Mouse (Mus musculus): ENCODE results near the gene Calm1.
"Not testable (repeated sequence)": the region's sequence is repeated elsewhere in the genome, so short reads cannot be mapped to it uniquely, and the experiment has no call there.

Gene Calm1

GRCm38 (mm10) chr12:100198967-100199660 is at the start of gene Calm1:
Gene Calm1, plus strand, starts transcription at chr12:100199435.
- DNase-seq (ENCODE audit: low read depth): peak; percentile 95

GRCm38 (mm10) chr12:100152466-100152865 is 46.8 kb upstream of the Calm1 start:
- DNase-seq (ENCODE audit: low read depth): no peak

GRCm38 (mm10) chr12:100159261-100159975 is 39.8 kb upstream of the Calm1 start, which contains the start of gene Nrde2:
Gene Nrde2, minus strand, starts transcription at chr12:100159653.
- DNase-seq (ENCODE audit: low read depth): peak; percentile 92

GRCm38 (mm10) chr12:100164991-100165500 is 34.2 kb upstream of the Calm1 start:
- peak; percentile 84 for DNase-seq (ENCODE audit: low read depth)

GRCm38 (mm10) chr12:100166177-100166576 is 33.1 kb upstream of the Calm1 start:
- DNase-seq (ENCODE audit: low read depth): peak; percentile 61

- DNase-seq (ENCODE audit: low read depth): no peak
Observed at GRCm38 (mm10) chr12:100166939-100167338, 32.3 kb upstream of the Calm1 start.

GRCm38 (mm10) chr12:100167502-100167901 is 31.7 kb upstream of the Calm1 start:
- DNase-seq (ENCODE audit: low read depth): peak; percentile 22

- DNase-seq (ENCODE audit: low read depth): peak; percentile 71
Observed at GRCm38 (mm10) chr12:100167931-100168871, 31.0 kb upstream of the Calm1 start.

- no peak for DNase-seq (ENCODE audit: low read depth)
Observed at GRCm38 (mm10) chr12:100172481-100172880, 26.8 kb upstream of the Calm1 start.

- no peak for DNase-seq (ENCODE audit: low read depth)
Observed at GRCm38 (mm10) chr12:100176469-100177056, 22.7 kb upstream of the Calm1 start.

GRCm38 (mm10) chr12:100178898-100179440 is 20.3 kb upstream of the Calm1 start:
- DNase-seq (ENCODE audit: low read depth): no peak

GRCm38 (mm10) chr12:100180802-100181201 is 18.4 kb upstream of the Calm1 start:
- no peak for DNase-seq (ENCODE audit: low read depth)

GRCm38 (mm10) chr12:100182676-100183075 is 16.6 kb upstream of the Calm1 start:
- DNase-seq (ENCODE audit: low read depth): peak; percentile 53

- no peak for DNase-seq (ENCODE audit: low read depth)
Observed at GRCm38 (mm10) chr12:100183970-100184369, 15.3 kb upstream of the Calm1 start.

- not testable (repeated sequence) for DNase-seq (ENCODE audit: low read depth)
Observed at GRCm38 (mm10) chr12:100184976-100185375, 14.3 kb upstream of the Calm1 start.

GRCm38 (mm10) chr12:100185897-100186296 is 13.3 kb upstream of the Calm1 start:
- peak; percentile 11 for DNase-seq (ENCODE audit: low read depth)

- DNase-seq (ENCODE audit: low read depth): peak; percentile 34
Observed at GRCm38 (mm10) chr12:100186376-100186775, 12.9 kb upstream of the Calm1 start.

- DNase-seq (ENCODE audit: low read depth): peak; percentile 97
Observed at GRCm38 (mm10) chr12:100187013-100187755, 12.1 kb upstream of the Calm1 start.

- DNase-seq (ENCODE audit: low read depth): peak; percentile 69
Observed at GRCm38 (mm10) chr12:100187756-100188430, 11.3 kb upstream of the Calm1 start.

GRCm38 (mm10) chr12:100190802-100191201 is 8.4 kb upstream of the Calm1 start:
- no peak for DNase-seq (ENCODE audit: low read depth)

All from naive thymus-derived CD4-positive, alpha-beta T cell, adult 2 months (primary cell).